Mouse (Mus musculus): Measurements from ENCODE around the gene Rreb1. TPM values are rescaled to one million over a fixed set of nuclear protein-coding genes. Genes with fewer than 3 reads are reported as not detected.

Rreb1 gene
- polyA plus RNA-seq, 1 experiment from 2014 or later: 14.5 TPM

- Histone ChIP-seq H3K9me3 (replicated peaks) (no peaks in the 10 kb centered on the region), H3K36me3 (peaks cover 85% of the 10 kb centered on the region), H3K27me3 (no peaks in the 10 kb centered on the region), H3K4me3 (replicated peaks) (no peak overlapping the region), H3K27ac (peak overlapping the region; percentile 57), H3K4me1 (peaks cover 9% of the 10 kb centered on the region; the same call in 1 of the 2 replicates), H3K9ac (no peak overlapping the region), H3K4me2 (no peak overlapping the region)
- ATAC-seq (replicated peaks; ENCODE audit: low FRiP score): no peak
- WGBS: 83% methylated on average over 15 of the region's 15 CpGs
Observed at GRCm38 (mm10) chr13:37918336-37919261, 140.4 kb downstream of the Rreb1 start.

GRCm38 (mm10) chr13:37919711-37920277 is 141.6 kb downstream of the Rreb1 start:
- Histone ChIP-seq H3K4me3 (replicated peaks) (no peak overlapping the region), H3K27ac (peak overlapping the region; percentile 82), H3K4me2 (no peak overlapping the region), H3K9me3 (replicated peaks) (no peaks in the 10 kb centered on the region), H3K9ac (no peak overlapping the region), H3K36me3 (peaks cover 88% of the 10 kb centered on the region), H3K4me1 (peaks cover 5% of the 10 kb centered on the region; the same call in 1 of the 2 replicates), H3K27me3 (no peaks in the 10 kb centered on the region)
- 76% methylated on average over 3 of the region's 3 CpGs for WGBS
- peak; percentile 75; the same call in 1 of the 2 replicates for ATAC-seq (replicated peaks; ENCODE audit: low FRiP score)

- Histone ChIP-seq H3K4me3 (replicated peaks) (no peak overlapping the region), H3K36me3 (peaks cover 86% of the 10 kb centered on the region), H3K27me3 (no peaks in the 10 kb centered on the region), H3K27ac (peak overlapping the region; percentile 82), H3K4me1 (peaks cover 5% of the 10 kb centered on the region; the same call in 1 of the 2 replicates), H3K9me3 (replicated peaks) (no peaks in the 10 kb centered on the region), H3K9ac (no peak overlapping the region), H3K4me2 (no peak overlapping the region)
- ATAC-seq (replicated peaks; ENCODE audit: low FRiP score): no peak
- WGBS: 69% methylated on average over 2 of the region's 2 CpGs
Observed at GRCm38 (mm10) chr13:37920727-37921126, 142.5 kb downstream of the Rreb1 start.

GRCm38 (mm10) chr13:37923091-37923490 is 144.9 kb downstream of the Rreb1 start:
- Histone ChIP-seq H3K36me3 (peaks cover 73% of the 10 kb centered on the region), H3K27me3 (no peaks in the 10 kb centered on the region), H3K4me3 (replicated peaks) (no peak overlapping the region), H3K4me2 (no peak overlapping the region), H3K9ac (no peak overlapping the region), H3K4me1 (peaks cover 5% of the 10 kb centered on the region; the same call in 1 of the 2 replicates), H3K27ac (no peak overlapping the region), H3K9me3 (replicated peaks) (no peaks in the 10 kb centered on the region)
- 91% methylated on average over 4 of the region's 4 CpGs for WGBS
- no peak for ATAC-seq (replicated peaks; ENCODE audit: low FRiP score)

GRCm38 (mm10) chr13:37923643-37924460 is 145.7 kb downstream of the Rreb1 start:
- WGBS: 87% methylated on average over 10 of the region's 10 CpGs
- Histone ChIP-seq H3K9ac (no peak overlapping the region), H3K9me3 (replicated peaks) (no peaks in the 10 kb centered on the region), H3K27me3 (no peaks in the 10 kb centered on the region), H3K4me1 (peaks cover 3% of the 10 kb centered on the region; the same call in 1 of the 2 replicates), H3K4me3 (replicated peaks) (no peak overlapping the region), H3K27ac (no peak overlapping the region), H3K4me2 (no peak overlapping the region), H3K36me3 (peaks cover 72% of the 10 kb centered on the region)
- no peak for ATAC-seq (replicated peaks; ENCODE audit: low FRiP score)

- no peak for ATAC-seq (replicated peaks; ENCODE audit: low FRiP score)
- Histone ChIP-seq H3K36me3 (peaks cover 74% of the 10 kb centered on the region), H3K4me2 (no peak overlapping the region), H3K4me3 (replicated peaks) (no peak overlapping the region), H3K4me1 (peaks cover 3% of the 10 kb centered on the region; the same call in 1 of the 2 replicates), H3K9me3 (replicated peaks) (no peaks in the 10 kb centered on the region), H3K27ac (no peak overlapping the region), H3K9ac (no peak overlapping the region), H3K27me3 (no peaks in the 10 kb centered on the region)
- WGBS: 74% methylated on average over 4 of the region's 4 CpGs
Observed at GRCm38 (mm10) chr13:37924461-37924948, 146.3 kb downstream of the Rreb1 start.

- 86% methylated on average over 3 of the region's 3 CpGs for WGBS
- H3K36me3 ChIP-seq: peaks cover 76% of the 10 kb centered on the region
- no peak overlapping the region for H3K4me2 ChIP-seq
- H3K27me3 ChIP-seq: no peaks in the 10 kb centered on the region
- no peak for ATAC-seq (replicated peaks; ENCODE audit: low FRiP score)
- no peak overlapping the region for H3K4me3 ChIP-seq (replicated peaks)
- H3K9me3 ChIP-seq (replicated peaks): no peaks in the 10 kb centered on the region
- H3K4me1 ChIP-seq: peaks cover 5% of the 10 kb centered on the region; the same call in 1 of the 2 replicates
- no peak overlapping the region for H3K27ac ChIP-seq
- H3K9ac ChIP-seq: no peak overlapping the region
Observed at GRCm38 (mm10) chr13:37926394-37926793, 148.2 kb downstream of the Rreb1 start.

GRCm38 (mm10) chr13:37929532-37929931 is 151.3 kb downstream of the Rreb1 start:
- H3K4me1 ChIP-seq: peaks cover 9% of the 10 kb centered on the region; the same call in 1 of the 2 replicates
- 92% methylated on average over 17 of the region's 17 CpGs for WGBS
- no peak overlapping the region for H3K27ac ChIP-seq
- H3K9ac ChIP-seq: no peak overlapping the region
- H3K27me3 ChIP-seq: no peaks in the 10 kb centered on the region
- no peak overlapping the region for H3K4me3 ChIP-seq (replicated peaks)
- no peaks in the 10 kb centered on the region for H3K9me3 ChIP-seq (replicated peaks)
- peaks cover 78% of the 10 kb centered on the region for H3K36me3 ChIP-seq
- ATAC-seq (replicated peaks; ENCODE audit: low FRiP score): no peak
- H3K4me2 ChIP-seq: no peak overlapping the region

- no peaks in the 10 kb centered on the region for H3K9me3 ChIP-seq (replicated peaks)
- no peak overlapping the region for H3K9ac ChIP-seq
- H3K4me1 ChIP-seq: peaks cover 9% of the 10 kb centered on the region; the same call in 1 of the 2 replicates
- H3K4me3 ChIP-seq (replicated peaks): no peak overlapping the region
- no peaks in the 10 kb centered on the region for H3K27me3 ChIP-seq
- peaks cover 80% of the 10 kb centered on the region for H3K36me3 ChIP-seq
- H3K27ac ChIP-seq: no peak overlapping the region
- H3K4me2 ChIP-seq: no peak overlapping the region
- ATAC-seq (replicated peaks; ENCODE audit: low FRiP score): no peak
- WGBS: 90% methylated on average over 13 of the region's 13 CpGs
Observed at GRCm38 (mm10) chr13:37930091-37930490, 151.9 kb downstream of the Rreb1 start.

- peaks cover 9% of the 10 kb centered on the region; the same call in 1 of the 2 replicates for H3K4me1 ChIP-seq
- H3K27me3 ChIP-seq: no peaks in the 10 kb centered on the region
- H3K4me3 ChIP-seq (replicated peaks): no peak overlapping the region
- 95% methylated on average over 23 of the region's 23 CpGs for WGBS
- H3K9ac ChIP-seq: no peak overlapping the region
- H3K4me2 ChIP-seq: no peak overlapping the region
- H3K36me3 ChIP-seq: peaks cover 82% of the 10 kb centered on the region
- ATAC-seq (replicated peaks; ENCODE audit: low FRiP score): no peak
- no peak overlapping the region for H3K27ac ChIP-seq
- no peaks in the 10 kb centered on the region for H3K9me3 ChIP-seq (replicated peaks)
Observed at GRCm38 (mm10) chr13:37930621-37931020, 152.4 kb downstream of the Rreb1 start.

- H3K4me1 ChIP-seq: peaks cover 9% of the 10 kb centered on the region; the same call in 1 of the 2 replicates
- H3K36me3 ChIP-seq: peaks cover 87% of the 10 kb centered on the region
- WGBS: 64% methylated on average over 27 of the region's 27 CpGs
- no peak overlapping the region for H3K4me2 ChIP-seq
- H3K9ac ChIP-seq: no peak overlapping the region
- H3K27me3 ChIP-seq: no peaks in the 10 kb centered on the region
- H3K27ac ChIP-seq: no peak overlapping the region
- no peak overlapping the region for H3K4me3 ChIP-seq (replicated peaks)
- peak; percentile 52 for ATAC-seq (replicated peaks; ENCODE audit: low FRiP score)
- no peaks in the 10 kb centered on the region for H3K9me3 ChIP-seq (replicated peaks)
Observed at GRCm38 (mm10) chr13:37931210-37931922, 153.2 kb downstream of the Rreb1 start.
